Mouse (Mus musculus) hindbrain, postnatal 0 days (tissue): ENCODE measurements at regions not wholly inside any gene's neighbourhood (a gene's known extent, or its start where the extent isn't known, plus 50 kb on each side); places are given as distances from the start of the nearest gene placed in this dataset.
A peak's percentile ranks its signal among the peaks of the same experiment; 100 is the strongest.

ENCODE experiments used
- ATAC-seq: fragments of 200-750 bp; cut with Nextera tagmentation; 2 replicates; pipeline ENCODE4 v1.8.0; 2017; ENCODE audit warnings: mild to moderate bottlenecking, moderate TSS enrichment, moderate library complexity
- DNase-seq: peaks from one replicate; pipeline ENCODE4 v3.0.0-alpha.2; 2015; ENCODE audit warnings: low spot score
- H3K27ac ChIP-seq: fragments of 300-500 bp; sonication (generic); 2 replicates; pipeline ENCODE4 v1.5.1; 2014; ENCODE audit warnings: mild to moderate bottlenecking
- H3K27me3 ChIP-seq: fragments of 300-500 bp; sonication (generic); 2 replicates; pipeline ENCODE4 v1.6.1; 2014; ENCODE audit warnings: low read length, mixed read lengths; ENCODE audit not compliant: insufficient read depth
- H3K36me3 ChIP-seq: fragments of 300-500 bp; sonication (generic); 2 replicates; pipeline ENCODE4 v1.6.1; 2014; ENCODE audit warnings: low read length, mixed read lengths; ENCODE audit not compliant: insufficient read depth
- H3K4me1 ChIP-seq: fragments of 300-500 bp; sonication (generic); 2 replicates; pipeline ENCODE4 v1.6.1; 2014; ENCODE audit warnings: antibody characterized with exemption, low read length, mixed read lengths; ENCODE audit not compliant: insufficient read depth
- H3K4me2 ChIP-seq: fragments of 300-500 bp; sonication (generic); 2 replicates; pipeline ENCODE4 v1.6.1; 2014; ENCODE audit warnings: low read depth, mild to moderate bottlenecking, low read length, moderate library complexity, mixed read lengths
- H3K4me3 ChIP-seq: fragments of 300-500 bp; sonication (generic); 2 replicates; pipeline ENCODE4 v1.5.1; 2014; ENCODE audit warnings: low read length
- H3K9ac ChIP-seq: fragments of 300-500 bp; sonication (generic); replicated peaks from 2 replicates; pipeline ENCODE4 v1.6.1; 2014; ENCODE audit warnings: mild to moderate bottlenecking, low read length, moderate library complexity, mixed read lengths
- H3K9me3 ChIP-seq: fragments of 300-500 bp; sonication (generic); 2 replicates; pipeline ENCODE4 v1.6.1; 2016; ENCODE audit warnings: low read length, mixed read lengths
- CTCF ChIP-seq: IDR thresholded peaks from 2 replicates; pipeline ENCODE4 v1.5.1; 2016; ENCODE audit warnings: antibody characterized with exemption, control low read depth, low read depth
- WGBS: fragments of 180-500 bp; shearing (Covaris S2); extraction: QIAGEN DNeasy Blood & Tissue Kit; methylation state at CpG from one replicate; pipeline ENCODE4 v1.1.7; 2014; 5-methylcytosine and 5-hydroxymethylcytosine counted together

GRCm38 (mm10) chr2:137574845-137575449, 458.5 kb upstream of the Jag1 start:
- DNase-seq (peak; percentile 26), ATAC-seq (no peak)
- Histone ChIP-seq H3K4me3 (no peak overlapping the region), H3K4me1 (no peaks in the 10 kb centered on the region), H3K9ac (no peak overlapping the region), H3K4me2 (no peak overlapping the region), H3K36me3 (no peaks in the 10 kb centered on the region), H3K27me3 (no peaks in the 10 kb centered on the region), H3K9me3 (no peaks in the 10 kb centered on the region), H3K27ac (no peak overlapping the region)
- WGBS: 48% methylated on average over 4 of the region's 4 CpGs
- TF ChIP-seq CTCF: no peak

DNA sequence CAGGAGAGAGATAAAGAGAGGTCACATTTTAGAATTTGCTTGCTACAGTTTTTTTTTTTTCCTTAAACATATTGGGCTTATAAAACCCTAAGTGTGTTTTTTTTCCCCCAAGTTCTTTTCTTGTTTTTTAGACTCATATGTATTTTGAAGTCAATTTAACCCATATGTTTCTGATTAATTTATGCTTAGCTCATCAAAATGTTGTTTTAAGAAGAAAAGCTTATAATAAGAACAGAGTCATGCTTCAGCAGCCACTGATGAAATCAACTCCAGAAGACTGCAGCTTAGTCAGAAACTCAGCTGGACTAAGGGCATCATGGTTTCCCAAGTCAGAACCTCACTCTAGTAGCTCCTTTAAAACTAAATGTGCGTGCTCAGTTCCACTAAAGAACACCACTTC, 454.7 kb upstream of the Jag1 start:
- H3K36me3 ChIP-seq: no peaks in the 10 kb centered on the region
- ATAC-seq (no peak), DNase-seq (no peak)
- no peaks in the 10 kb centered on the region for H3K4me1 ChIP-seq
- WGBS: 96% methylated on average over 1 of the region's 1 CpGs
- H3K4me2 ChIP-seq: no peak overlapping the region
- H3K27me3 ChIP-seq: no peaks in the 10 kb centered on the region
- H3K27ac ChIP-seq: no peak overlapping the region
- H3K4me3 ChIP-seq: no peak overlapping the region
- no peaks in the 10 kb centered on the region for H3K9me3 ChIP-seq
- H3K9ac ChIP-seq: no peak overlapping the region
- TF ChIP-seq CTCF: no peak

GRCm38 (mm10) chr2:137566619-137567018, 450.2 kb upstream of the Jag1 start:
- Histone ChIP-seq H3K27me3 (no peaks in the 10 kb centered on the region), H3K36me3 (no peaks in the 10 kb centered on the region), H3K4me1 (no peaks in the 10 kb centered on the region), H3K9me3 (no peaks in the 10 kb centered on the region), H3K9ac (no peak overlapping the region), H3K27ac (no peak overlapping the region), H3K4me2 (no peak overlapping the region), H3K4me3 (no peak overlapping the region)
- DNase-seq (no peak), ATAC-seq (no peak)
- WGBS: 95% methylated on average over 3 of the region's 3 CpGs
- no peak for TF ChIP-seq CTCF

DNA sequence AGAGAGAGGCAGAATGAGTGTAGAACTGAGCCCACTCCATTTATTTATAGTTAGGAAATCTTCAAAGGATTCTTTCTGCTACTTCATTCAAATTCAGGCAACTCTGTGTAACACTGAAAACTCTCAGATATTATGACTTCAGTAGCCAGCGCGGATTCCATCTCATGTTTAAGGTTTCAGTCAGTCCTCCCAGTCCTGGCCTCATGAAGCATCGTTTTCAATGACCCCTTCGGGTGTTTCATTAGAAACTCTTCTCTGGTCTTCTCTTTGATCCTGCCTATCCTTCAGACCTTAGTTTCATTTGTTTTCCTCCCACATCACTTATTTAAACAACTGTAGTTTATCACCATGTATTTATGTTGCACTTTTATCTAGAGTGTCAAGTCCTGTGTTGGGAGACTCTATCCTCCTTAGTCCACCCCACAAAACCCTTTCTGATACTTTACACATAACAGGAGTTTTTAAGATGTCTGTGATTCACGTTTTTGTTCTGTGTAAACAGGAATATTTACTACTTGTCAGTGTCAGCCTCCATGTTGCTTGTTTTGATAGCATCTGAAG, 447.7 kb upstream of the Jag1 start:
- no peak overlapping the region for H3K4me2 ChIP-seq
- no peaks in the 10 kb centered on the region for H3K4me1 ChIP-seq
- no peaks in the 10 kb centered on the region for H3K36me3 ChIP-seq
- no peaks in the 10 kb centered on the region for H3K9me3 ChIP-seq
- no peaks in the 10 kb centered on the region for H3K27me3 ChIP-seq
- TF ChIP-seq CTCF: no peak
- H3K4me3 ChIP-seq: no peak overlapping the region
- WGBS: 84% methylated on average over 5 of the region's 5 CpGs
- no peak for ATAC-seq
- no peak for DNase-seq
- H3K9ac ChIP-seq: no peak overlapping the region
- H3K27ac ChIP-seq: no peak overlapping the region

GRCm38 (mm10) chr2:137560366-137560765, 443.9 kb upstream of the Jag1 start:
- 0 out of 2 replicates have a peak, but pooled peaks have one; percentile 35 for ATAC-seq
- H3K9ac ChIP-seq: no peak overlapping the region
- H3K4me1 ChIP-seq: no peaks in the 10 kb centered on the region
- no peak overlapping the region for H3K27ac ChIP-seq
- no peaks in the 10 kb centered on the region for H3K27me3 ChIP-seq
- no peaks in the 10 kb centered on the region for H3K9me3 ChIP-seq
- H3K4me2 ChIP-seq: no peak overlapping the region
- H3K4me3 ChIP-seq: no peak overlapping the region
- peak; percentile 8 for DNase-seq
- no peaks in the 10 kb centered on the region for H3K36me3 ChIP-seq
- WGBS: 46% methylated on average over 4 of the region's 4 CpGs
- no peak for TF ChIP-seq CTCF

GRCm38 (mm10) chr2:137553871-137554270, 437.4 kb upstream of the Jag1 start:
- no peak for ATAC-seq
- Histone ChIP-seq H3K36me3 (no peaks in the 10 kb centered on the region), H3K9ac (no peak overlapping the region), H3K4me1 (no peaks in the 10 kb centered on the region), H3K4me2 (no peak overlapping the region), H3K4me3 (no peak overlapping the region), H3K9me3 (no peaks in the 10 kb centered on the region), H3K27me3 (no peaks in the 10 kb centered on the region), H3K27ac (no peak overlapping the region)
- WGBS: 87% methylated on average over 2 of the region's 2 CpGs
- no peak for DNase-seq
- no peak for TF ChIP-seq CTCF

- 58% methylated on average over 2 of the region's 2 CpGs for WGBS
- Histone ChIP-seq H3K4me1 (no peaks in the 10 kb centered on the region), H3K9me3 (no peaks in the 10 kb centered on the region), H3K4me3 (no peak overlapping the region), H3K27me3 (no peaks in the 10 kb centered on the region), H3K27ac (no peak overlapping the region), H3K4me2 (no peak overlapping the region), H3K9ac (no peak overlapping the region), H3K36me3 (no peaks in the 10 kb centered on the region)
- no peak for TF ChIP-seq CTCF
- ATAC-seq (no peak), DNase-seq (no peak)
Measured at GRCm38 (mm10) chr2:137536581-137536980, 420.1 kb upstream of the Jag1 start.
